Comparison of ENCODE assay signal across 9 mouse cellular contexts in genomic region chr2:136485815-136486619, GRCm38 (mm10). TPM values are rescaled to one million over a fixed set of nuclear protein-coding genes. Genes with fewer than 3 reads are reported as not detected.
DNase-seq lines count a peak whose midpoint lies in the region; ATAC-seq lines count a peak whose summit lies in the region.
"Had no signal": no experiment of that assay in that cellular context is flagged by ENCODE, and none has a peak within 500 bp of the region (broad histone marks: within the 10 kb centered on the region; RNA-seq: fewer than 3 reads in every experiment).

No protein-coding gene starts in this region.

- H3K4me1 ChIP-seq in limb, embryonic 12.5 days (replicated peaks): no peaks in the 10 kb centered on the region
- no peaks in the 10 kb centered on the region for H3K4me1 ChIP-seq in midbrain, embryonic 15.5 days

- peak; percentile 83 for ATAC-seq in limb, embryonic 12.5 days (ENCODE audit: insufficient number of reproducible peaks, insufficient read depth, low FRiP score, low TSS enrichment, low read depth)
- ATAC-seq in midbrain, embryonic 15.5 days (replicated peaks): peak; percentile 92

- H3K4me2 ChIP-seq in limb, embryonic 12.5 days: peak overlapping the region; percentile 5; the same call in 1 of the 2 replicates
- no peak overlapping the region for H3K4me2 ChIP-seq in midbrain, embryonic 15.5 days

- no peaks in the 10 kb centered on the region for H3K9me3 ChIP-seq in limb, embryonic 12.5 days
- H3K9me3 ChIP-seq in midbrain, embryonic 15.5 days: no peaks in the 10 kb centered on the region

- no peak overlapping the region for H3K9ac ChIP-seq in limb, embryonic 12.5 days (replicated peaks)
- no peak overlapping the region for H3K9ac ChIP-seq in midbrain, embryonic 15.5 days

- no peak overlapping the region for H3K4me3 ChIP-seq in limb, embryonic 12.5 days (replicated peaks)
- no peak overlapping the region for H3K4me3 ChIP-seq in midbrain, embryonic 15.5 days
- H3K4me3 ChIP-seq: erythroblast, embryonic 14.5 days had no signal

- DNase-seq in 416B (ENCODE audit: low read depth): peak; percentile 90
- peak; percentile 77 for DNase-seq in adrenal gland, postnatal 10 days
- peak; percentile 80 for DNase-seq in embryo, embryonic 9.5 days (ENCODE audit: extremely low spot score)
- DNase-seq in heart, adult 8-10 months (ENCODE audit: low spot score): peak; percentile 48
- DNase-seq in kidney, adult 8-10 months: peak; percentile 30 to 41
- peak; percentile 77 for DNase-seq in telencephalon, adult 2 months (ENCODE audit: low read depth, low spot score)

- WGBS in limb, embryonic 12.5 days: 11% methylated on average over 6 of the region's 6 CpGs
- 13% methylated on average over 6 of the region's 6 CpGs for WGBS in midbrain, embryonic 15.5 days

- no peaks in the 10 kb centered on the region for H3K36me3 ChIP-seq in limb, embryonic 12.5 days
- no peaks in the 10 kb centered on the region for H3K36me3 ChIP-seq in midbrain, embryonic 15.5 days (replicated peaks)

- no peaks in the 10 kb centered on the region for H3K27me3 ChIP-seq in limb, embryonic 12.5 days
- H3K27me3 ChIP-seq in midbrain, embryonic 15.5 days (replicated peaks): no peaks in the 10 kb centered on the region

- H3K27ac ChIP-seq in limb, embryonic 12.5 days: no peak overlapping the region
- H3K27ac ChIP-seq in midbrain, embryonic 15.5 days: 0 out of 2 replicates have a peak overlapping the region, but pooled peaks have one; percentile 2

RNA-seq across cellular contexts. Expression of gene Ankef1, which starts 15.7 kb away (rescaled TPM):
- 10 to 100 TPM; 12.9 to 14.6 TPM for total RNA-seq in adrenal gland, postnatal 10 days (2021)
- total RNA-seq in heart, adult 8-10 months (2022): under 1 TPM in 2 of 4 experiments, not detected in 2; 0.23 to 0.25 TPM
- polyA plus RNA-seq in limb, embryonic 12.5 days (2016; fragmentation: Nextera tagmentation; extraction: Ambion mirVana): 0.50 and 0.56 TPM in 2 replicates
- 0.69 and 1.1 TPM in 2 replicates for polyA plus RNA-seq in midbrain, embryonic 15.5 days (2015; fragmentation: Nextera tagmentation; extraction: Ambion mirVana)

Comparison
In these comparisons a context has a peak if more than half of its experiments do, and no peak if none do; other contexts are left out.
1. DNase-seq: peak in every context shown above with its lines; median percentile 90 in 416B; 80 in embryo, embryonic 9.5 days; 77 in adrenal gland, postnatal 10 days; 77 in telencephalon, adult 2 months; 48 in heart, adult 8-10 months; 36 in kidney, adult 8-10 months.
2. RNA of gene Ankef1, which starts 15.7 kb away (total RNA-seq): 12.9 to 14.6 TPM in adrenal gland, postnatal 10 days; 0.23 to 0.25 TPM in heart, adult 8-10 months; every median in the first group is over 10 times any median in the second.